Mouse (Mus musculus) brain, embryonic 14.5 days (tissue): ENCODE data around the gene Tmem120b. TPM values are rescaled to one million over a fixed set of nuclear protein-coding genes. Genes with fewer than 3 reads are reported as not detected.

Experiments
- DNase-seq: peaks from one replicate; pipeline ENCODE4 v3.0.0-alpha.2; 2011; ENCODE audit warnings: low read depth
- CTCF ChIP-seq: fragments of 200-500 bp; IDR thresholded peaks from 2 replicates; pipeline ENCODE4 v1.5.1; 2012; ENCODE audit warnings: inconsistent platforms, mild to moderate bottlenecking, moderate library complexity, borderline replicate concordance; ENCODE audit not compliant: insufficient read depth, insufficient read length; ENCODE audit errors: extremely low read depth
- POLR2A ChIP-seq: fragments of 200-500 bp; IDR thresholded peaks from 2 replicates; pipeline ENCODE4 v1.6.1; 2012; ENCODE audit warnings: mild to moderate bottlenecking, inconsistent platforms, borderline replicate concordance; ENCODE audit not compliant: poor library complexity, insufficient read depth, insufficient read length, severe bottlenecking; ENCODE audit errors: extremely low read depth
- polyA plus RNA-seq: library from polyadenylated mRNA; depleted of rRNA; stranded (reverse); fragments of >200 nt; gene quantifications from 2 replicates; pipeline ENCODE4 v1.2.3, GENCODE M21; 2012

Gene Tmem120b
- polyA plus RNA-seq, 1 experiment: 13.9 TPM

GRCm38 (mm10) chr5:123138953-123139721 is 70.9 kb downstream of the Tmem120b start:
- peak; percentile 93 for DNase-seq
- TF ChIP-seq CTCF (no peak), POLR2A (peak; percentile 51; the same call in 1 of the 2 replicates)

GRCm38 (mm10) chr5:123139722-123140627 is 71.8 kb downstream of the Tmem120b start:
- peak; percentile 71 for DNase-seq
- TF ChIP-seq POLR2A (no peak), CTCF (no peak)

GRCm38 (mm10) chr5:123140694-123141554 is 72.7 kb downstream of the Tmem120b start:
- TF ChIP-seq CTCF (no peak), POLR2A (peak; percentile 71; the same call in 1 of the 2 replicates)
- DNase-seq: peak; percentile 99

GRCm38 (mm10) chr5:123141555-123142160 is 73.4 kb downstream of the Tmem120b start:
- DNase-seq: peak; percentile 84
- TF ChIP-seq POLR2A (0 out of 2 replicates have a peak, but pooled peaks have one; percentile 0), CTCF (no peak)

GRCm38 (mm10) chr5:123142161-123143157 is 74.2 kb downstream of the Tmem120b start, which contains the start of gene Setd1b:
Setd1b (plus strand) TSS chr5:123142193.
- TF ChIP-seq CTCF (no peak), POLR2A (peak; percentile 31)
- peak; percentile 81 for DNase-seq

GRCm38 (mm10) chr5:123143251-123143970 is 75.2 kb downstream of the Tmem120b start:
- no peak for TF ChIP-seq POLR2A
- TF ChIP-seq CTCF: no peak
- peak; percentile 82 for DNase-seq

GRCm38 (mm10) chr5:123143971-123144745 is 75.9 kb downstream of the Tmem120b start:
- no peak for TF ChIP-seq POLR2A
- TF ChIP-seq CTCF: no peak
- peak; percentile 24 for DNase-seq
